ENCODE assay signal across 7 mouse cellular contexts in genomic region chr6:124769101-124769765, GRCm38 (mm10). TPM values are rescaled to one million over a fixed set of nuclear protein-coding genes. Genes with fewer than 3 reads are reported as not detected.
DNase-seq lines count a peak whose midpoint lies in the region; ATAC-seq and TF ChIP-seq lines count a peak whose summit lies in the region.

Eno2 (minus strand) TSS chr6:124769673.

- H3K36me3 ChIP-seq in ES-E14 (ENCODE audit: control insufficient read depth, insufficient read depth, low read length, poor library complexity, severe bottlenecking), result no peaks in the 10 kb centered on the region
- no peaks in the 10 kb centered on the region for H3K36me3 ChIP-seq in heart, embryonic 16.5 days (ENCODE audit: control insufficient read depth, insufficient read depth)

- H3K4me3 ChIP-seq in ES-E14 (ENCODE audit: insufficient read depth in 1 of 2, low read depth in 1 of 2, low read length in 2 of 2, poor library complexity in 1 of 2, severe bottlenecking in 1 of 2), result peak within 1 kb of the TSS; percentile 54 to 65
- H3K4me3 ChIP-seq in heart, embryonic 16.5 days (ENCODE audit: low read length), result peak within 1 kb of the TSS; percentile 66

- in situ Hi-C loops in ES-E14 (cut with MboI; ENCODE audit: low sequenced_read_pairs in 2 of 2, unreplicated experiment in 2 of 2), result no loop called here

- H3K27ac ChIP-seq in ES-E14 (ENCODE audit: insufficient read depth, low read depth, low read length, poor library complexity, severe bottlenecking), result no peak within 1 kb of the TSS
- H3K27ac ChIP-seq in heart, embryonic 16.5 days (ENCODE audit: low read length), result no peak within 1 kb of the TSS; the same call in 1 of the 2 replicates

- WGBS in heart, embryonic 16.5 days, result 2% methylated on average over 50 of the region's 54 CpGs

- peaks cover 3 to 23% of the 10 kb centered on the region in 2 experiments for H3K4me1 ChIP-seq in ES-E14 (ENCODE audit: control insufficient read depth in 2 of 2, insufficient read depth in 2 of 2, low read length in 2 of 2, poor library complexity in 1 of 2)
- H3K4me1 ChIP-seq in heart, embryonic 16.5 days (ENCODE audit: control insufficient read depth, insufficient read depth, low read length), result peaks cover 8% of the 10 kb centered on the region

- H3K4me2 ChIP-seq in heart, embryonic 16.5 days (ENCODE audit: low read depth, low read length), result peak within 1 kb of the TSS; percentile 99

- no peaks in the 10 kb centered on the region; the same call in 1 of the 2 replicates for H3K27me3 ChIP-seq in heart, embryonic 16.5 days (ENCODE audit: control insufficient read depth, insufficient read depth, low read length)

- peak within 1 kb of the TSS; percentile 15 for H3K9ac ChIP-seq in ES-E14 (ENCODE audit: insufficient read depth, low read depth, low read length, poor library complexity, severe bottlenecking)
- peak within 1 kb of the TSS; percentile 75 for H3K9ac ChIP-seq in heart, embryonic 16.5 days (ENCODE audit: low read length)

- no peaks in the 10 kb centered on the region for H3K9me3 ChIP-seq in ES-E14 (ENCODE audit: control insufficient read depth, insufficient read depth, low read depth, low read length)
- H3K9me3 ChIP-seq in heart, embryonic 16.5 days (replicated peaks; ENCODE audit: control insufficient read depth, low read length), result no peaks in the 10 kb centered on the region

- no peak for DNase-seq in ES-E14 (ENCODE audit: low read depth, low spot score)
- peak; percentile 40 to 52 for DNase-seq in adrenal gland, adult 18-20 months (ENCODE audit: low spot score in 2 of 2)
- DNase-seq in embryo, embryonic 9.5 days (ENCODE audit: extremely low spot score), result peak; percentile 48
- peak; percentile 56 to 75 for DNase-seq in layer of hippocampus, postnatal 14 days (ENCODE audit: low spot score in 2 of 2)
- DNase-seq in lung, postnatal 14 days, result peak; percentile 46
- peak; percentile 85 for DNase-seq in right cerebral cortex, postnatal 14 days

- ATAC-seq in heart, embryonic 16.5 days (replicated peaks; ENCODE audit: extremely low read depth, insufficient read depth, low FRiP score), result peak; percentile 81

TF ChIP-seq in ES-E14, 5 proteins besides CTCF, POLR2A, EP300 and RAD21:
- TF ChIP-seq ZNF384 (IDR thresholded peaks at IDR 0.05; ENCODE audit: low read depth, low read length) (no peak), HCFC1 (IDR thresholded peaks at IDR 0.05; ENCODE audit: borderline replicate concordance, insufficient read depth, low read length) (no peak), MAFK (IDR thresholded peaks at IDR 0.05; ENCODE audit: insufficient read depth, low read depth, low read length) (no peak), CHD2 (IDR thresholded peaks at IDR 0.05; ENCODE audit: low read depth, low read length) (no peak), ZC3H11A (IDR thresholded peaks at IDR 0.05; ENCODE audit: borderline replicate concordance, low read depth, low read length) (no peak)

RNA-seq across cellular contexts. Expression of gene Eno2, which starts in this region (rescaled TPM):
- 10.1 and 17.9 TPM in 2 replicates for total RNA-seq in ES-E14 (2012; rRNA removed)
- total RNA-seq in adrenal gland, adult 18-20 months (2021), result 10 to 100 TPM; 19.8 to 37.7 TPM
- polyA plus RNA-seq in heart, embryonic 16.5 days (2015; fragmentation: Nextera tagmentation; extraction: Ambion mirVana), result 3.7 and 4.3 TPM in 2 replicates
- 100 to 1,000 TPM; 667 to 671 TPM for total RNA-seq in layer of hippocampus, postnatal 14 days (2021)

Comparison
In these comparisons a context has a peak if more than half of its experiments do, and no peak if none do; other contexts are left out.
1. RNA of gene Eno2 (total RNA-seq): 667 to 671 TPM in layer of hippocampus, postnatal 14 days; 19.8 to 37.7 TPM in adrenal gland, adult 18-20 months and 10.1 to 17.9 TPM in ES-E14; every median in the first group is over 10 times any median in the second.